Mouse (Mus musculus) stomach, postnatal 0 days (tissue): ENCODE results near the gene Hdac4. TPM values are rescaled to one million over a fixed set of nuclear protein-coding genes. Genes with fewer than 3 reads are reported as not detected.

Experiments
- ATAC-seq: fragments of 200-750 bp; cut with Nextera tagmentation; 2 replicates; pipeline ENCODE4 v1.8.0; 2017; ENCODE audit not compliant: low FRiP score, low TSS enrichment
- DNase-seq: peaks from one replicate; pipeline ENCODE4 v3.0.0-alpha.2; 2016; ENCODE audit warnings: low spot score
- H3K27ac ChIP-seq: fragments of 300-500 bp; sonication (generic); replicated peaks from 2 replicates; pipeline ENCODE4 v1.5.1; 2014; ENCODE audit warnings: mild to moderate bottlenecking, control low read depth
- H3K27me3 ChIP-seq: fragments of 300-500 bp; sonication (generic); 2 replicates; pipeline ENCODE4 v1.6.1; 2014; ENCODE audit warnings: low read length; ENCODE audit not compliant: control insufficient read depth, insufficient read depth
- H3K36me3 ChIP-seq: fragments of 300-500 bp; sonication (generic); 2 replicates; pipeline ENCODE4 v1.6.1; 2014; ENCODE audit warnings: low read length, mixed read lengths; ENCODE audit not compliant: control insufficient read depth, insufficient read depth
- H3K4me1 ChIP-seq: fragments of 300-500 bp; sonication (generic); replicated peaks from 2 replicates; pipeline ENCODE4 v1.6.1; 2014; ENCODE audit warnings: antibody characterized with exemption; ENCODE audit not compliant: control insufficient read depth, insufficient read depth
- H3K4me2 ChIP-seq: fragments of 300-500 bp; sonication (generic); replicated peaks from 2 replicates; pipeline ENCODE4 v1.6.1; 2014; ENCODE audit warnings: low read depth, mild to moderate bottlenecking, control low read depth, moderate library complexity
- H3K4me3 ChIP-seq: fragments of 300-500 bp; sonication (generic); 2 replicates; pipeline ENCODE4 v1.5.1; 2014; ENCODE audit warnings: low read depth, low read length, control low read depth
- H3K9ac ChIP-seq: fragments of 300-500 bp; sonication (generic); 2 replicates; pipeline ENCODE4 v1.6.1; 2014; ENCODE audit warnings: mild to moderate bottlenecking, low read length, control low read depth, mixed read lengths
- H3K9me3 ChIP-seq: fragments of 300-500 bp; sonication (generic); 2 replicates; pipeline ENCODE4 v1.6.1; 2016; ENCODE audit warnings: low read length; ENCODE audit not compliant: control insufficient read depth
- CTCF ChIP-seq: IDR thresholded peaks from 2 replicates; pipeline ENCODE4 v1.5.1; 2016; ENCODE audit warnings: antibody characterized with exemption, low read depth, mild to moderate bottlenecking, moderate library complexity
- EP300 ChIP-seq: optimal IDR thresholded peaks from 2 replicates; pipeline ENCODE3; 2016; ENCODE audit warnings: antibody characterized with exemption
- WGBS: fragments of 180-500 bp; shearing (Covaris S2); extraction: QIAGEN DNeasy Blood & Tissue Kit; methylation state at CpG from one replicate; pipeline ENCODE4 v1.1.7; 2014; 5-methylcytosine and 5-hydroxymethylcytosine counted together
- polyA plus RNA-seq: library from polyadenylated mRNA; unstranded; fragments of >200 nt; fragmentation: Nextera tagmentation; extraction: Ambion mirVana; gene quantifications from 2 replicates; pipeline ENCODE4 v1.2.1, GENCODE M21; 2015

Gene Hdac4
- polyA plus RNA-seq, 1 experiment from 2014 or later, result 10.9 TPM

DNA sequence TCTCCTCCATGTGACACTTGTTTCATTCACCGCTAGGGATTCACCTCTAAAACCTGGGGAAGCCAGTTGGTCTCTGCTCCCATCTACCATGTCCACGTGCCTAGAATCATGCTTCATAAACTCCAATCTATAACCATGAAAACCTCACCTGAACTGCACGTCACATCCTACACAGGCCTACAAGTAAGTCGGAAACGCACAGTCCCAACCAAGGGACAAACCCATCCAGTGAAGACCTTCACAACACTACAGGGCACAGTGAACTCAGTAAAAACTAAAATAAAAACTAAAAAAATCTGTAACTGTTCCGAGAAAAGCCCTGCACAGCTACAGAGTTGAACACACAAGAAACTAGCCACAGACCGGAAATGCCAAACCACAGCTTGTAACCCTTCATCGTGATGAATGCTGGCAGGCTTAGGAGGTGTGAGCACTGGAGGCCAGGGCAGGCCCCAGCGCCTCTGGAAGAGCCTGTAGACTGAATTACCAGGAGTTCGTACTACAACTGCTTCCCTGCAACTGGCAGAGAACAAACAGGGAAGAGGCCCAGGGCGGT, 115.4 kb downstream of the Hdac4 start:
- H3K4me2 ChIP-seq, result no peak overlapping the region
- WGBS, result 66% methylated on average over 11 of the region's 11 CpGs
- H3K27me3 ChIP-seq, result no peaks in the 10 kb centered on the region
- TF ChIP-seq CTCF, result no peak
- no peak for TF ChIP-seq EP300
- no peak overlapping the region for H3K27ac ChIP-seq
- no peak for ATAC-seq
- H3K4me1 ChIP-seq, result no peaks in the 10 kb centered on the region
- H3K4me3 ChIP-seq, result no peak overlapping the region
- H3K36me3 ChIP-seq, result no peaks in the 10 kb centered on the region
- no peak for DNase-seq
- no peak overlapping the region for H3K9ac ChIP-seq
- no peaks in the 10 kb centered on the region for H3K9me3 ChIP-seq

- Histone ChIP-seq H3K4me2 (no peak overlapping the region), H3K9me3 (no peaks in the 10 kb centered on the region), H3K4me3 (no peak overlapping the region), H3K27ac (no peak overlapping the region), H3K36me3 (no peaks in the 10 kb centered on the region), H3K4me1 (no peaks in the 10 kb centered on the region), H3K27me3 (no peaks in the 10 kb centered on the region), H3K9ac (no peak overlapping the region)
- DNase-seq, result no peak
- WGBS, result 46% methylated on average over 6 of the region's 6 CpGs
- TF ChIP-seq CTCF (no peak), EP300 (no peak)
- no peak for ATAC-seq
Measured at GRCm38 (mm10) chr1:92075312-92075711, 120.2 kb downstream of the Hdac4 start.

DNA sequence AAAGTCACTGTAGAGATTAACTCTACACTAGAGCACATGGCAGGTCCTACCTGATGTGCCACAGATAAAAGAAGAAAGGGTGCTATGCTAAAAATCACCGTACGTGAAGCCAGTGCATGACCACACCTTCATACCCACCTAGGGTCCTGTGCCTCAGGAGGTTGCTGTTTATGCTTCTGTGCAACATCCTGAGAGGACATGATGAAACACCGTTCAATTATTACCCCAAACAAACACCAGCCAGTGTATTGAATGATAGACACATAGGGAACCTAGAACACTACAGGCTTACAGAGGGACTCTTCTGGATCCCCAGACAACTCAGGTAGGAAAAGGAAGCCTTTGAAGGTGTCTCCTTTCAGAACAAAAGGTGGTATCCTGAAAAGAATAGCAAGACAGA, 120.8 kb downstream of the Hdac4 start:
- H3K4me2 ChIP-seq, result no peak overlapping the region
- DNase-seq (no peak), ATAC-seq (no peak)
- H3K36me3 ChIP-seq, result no peaks in the 10 kb centered on the region
- H3K4me1 ChIP-seq, result no peaks in the 10 kb centered on the region
- no peak overlapping the region for H3K4me3 ChIP-seq
- H3K27ac ChIP-seq, result no peak overlapping the region
- TF ChIP-seq EP300, result no peak
- TF ChIP-seq CTCF, result no peak
- 84% methylated on average over 3 of the region's 3 CpGs for WGBS
- no peaks in the 10 kb centered on the region for H3K27me3 ChIP-seq
- H3K9me3 ChIP-seq, result no peaks in the 10 kb centered on the region
- no peak overlapping the region for H3K9ac ChIP-seq

GRCm38 (mm10) chr1:92069932-92070677, 125.4 kb downstream of the Hdac4 start:
- DNase-seq (no peak), ATAC-seq (no peak)
- no peak overlapping the region for H3K4me2 ChIP-seq
- TF ChIP-seq EP300, result no peak
- no peak for TF ChIP-seq CTCF
- no peak overlapping the region for H3K9ac ChIP-seq
- H3K27ac ChIP-seq, result no peak overlapping the region
- no peaks in the 10 kb centered on the region for H3K36me3 ChIP-seq
- no peaks in the 10 kb centered on the region for H3K27me3 ChIP-seq
- no peak overlapping the region for H3K4me3 ChIP-seq
- 80% methylated on average over 2 of the region's 2 CpGs for WGBS
- H3K4me1 ChIP-seq, result no peaks in the 10 kb centered on the region
- H3K9me3 ChIP-seq, result no peaks in the 10 kb centered on the region

- no peak overlapping the region for H3K4me2 ChIP-seq
- H3K36me3 ChIP-seq, result no peaks in the 10 kb centered on the region
- no peaks in the 10 kb centered on the region for H3K4me1 ChIP-seq
- no peaks in the 10 kb centered on the region for H3K27me3 ChIP-seq
- no peak for TF ChIP-seq EP300
- TF ChIP-seq CTCF, result no peak
- no peak overlapping the region for H3K4me3 ChIP-seq
- H3K9me3 ChIP-seq, result no peaks in the 10 kb centered on the region
- 91% methylated on average over 7 of the region's 7 CpGs for WGBS
- ATAC-seq, result no peak
- DNase-seq, result no peak
- H3K27ac ChIP-seq, result no peak overlapping the region
- H3K9ac ChIP-seq, result no peak overlapping the region
Measured at GRCm38 (mm10) chr1:92069464-92069863, 126.0 kb downstream of the Hdac4 start.

DNA sequence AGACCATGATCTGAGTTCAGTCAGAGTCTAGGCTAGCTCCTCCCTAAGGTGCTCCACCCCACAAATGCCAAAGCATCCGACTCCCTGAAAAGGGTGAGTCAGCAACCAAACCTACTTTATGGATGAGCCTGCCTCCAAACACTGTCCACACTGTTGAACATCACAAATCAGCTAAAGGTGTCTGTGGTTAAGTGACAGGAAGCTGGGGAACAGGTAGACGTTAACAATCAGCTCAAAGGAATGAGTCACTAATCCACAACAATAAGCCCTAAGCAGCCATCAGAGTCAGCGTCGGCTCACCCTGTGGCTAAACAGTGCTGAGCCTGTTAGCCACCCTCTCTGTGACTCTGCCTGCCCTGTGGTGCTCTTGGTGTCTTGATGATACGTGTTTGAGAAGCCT, 131.2 kb downstream of the Hdac4 start:
- no peaks in the 10 kb centered on the region for H3K9me3 ChIP-seq
- H3K4me2 ChIP-seq, result no peak overlapping the region
- no peak for TF ChIP-seq CTCF
- TF ChIP-seq EP300, result no peak
- no peaks in the 10 kb centered on the region for H3K36me3 ChIP-seq
- no peaks in the 10 kb centered on the region for H3K27me3 ChIP-seq
- DNase-seq (no peak), ATAC-seq (peak; percentile 67)
- H3K4me3 ChIP-seq, result no peak overlapping the region
- H3K9ac ChIP-seq, result no peak overlapping the region
- 51% methylated on average over 5 of the region's 5 CpGs for WGBS
- no peaks in the 10 kb centered on the region for H3K4me1 ChIP-seq
- H3K27ac ChIP-seq, result no peak overlapping the region
